Mouse (Mus musculus): ENCODE measurements around the gene Sppl2b. TPM values are rescaled to one million over a fixed set of nuclear protein-coding genes. Genes with fewer than 3 reads are reported as not detected.

The Sppl2b gene
- polyA plus RNA-seq, 1 experiment from 2014 or later, result 13.4 TPM

DNA sequence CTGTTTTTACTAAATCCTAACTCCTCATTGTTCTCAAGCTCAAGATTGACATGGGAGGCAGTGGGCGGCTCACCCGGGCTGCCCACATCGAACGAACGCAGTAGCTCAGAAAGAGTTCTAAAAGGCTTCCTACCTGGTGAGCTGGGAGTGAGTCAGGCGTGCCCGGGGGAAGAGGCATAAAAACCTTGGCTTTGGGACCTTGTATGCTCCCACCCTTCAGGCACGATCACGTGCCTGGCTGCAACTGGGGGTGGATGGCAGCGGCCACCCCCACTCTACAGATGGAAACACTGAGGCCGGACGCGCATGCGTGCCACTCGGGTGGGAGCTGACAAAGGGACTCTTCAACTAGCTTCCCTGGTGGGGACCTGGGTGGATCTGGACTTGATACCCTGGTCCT, 12.7 kb upstream of the Sppl2b start:
- Histone ChIP-seq H3K9ac (ENCODE audit: low read depth, low read length) (no peak overlapping the region), H3K4me1 (replicated peaks; ENCODE audit: control insufficient read depth, insufficient read depth, low read length) (no peaks in the 10 kb centered on the region), H3K4me2 (replicated peaks; ENCODE audit: low read depth) (no peak overlapping the region), H3K9me3 (ENCODE audit: control insufficient read depth) (no peaks in the 10 kb centered on the region), H3K4me3 (ENCODE audit: low read depth, low read length) (no peak overlapping the region), H3K27ac (ENCODE audit: low read depth, low read length) (no peak overlapping the region), H3K27me3 (replicated peaks; ENCODE audit: control insufficient read depth, insufficient read depth, low read length) (peaks cover 34% of the 10 kb centered on the region), H3K36me3 (ENCODE audit: control insufficient read depth, insufficient read depth) (no peaks in the 10 kb centered on the region)
- WGBS, result 81% methylated on average over 15 of the region's 15 CpGs
- no peak for ATAC-seq
- no peak for TF ChIP-seq CTCF (IDR thresholded peaks at IDR 0.05; ENCODE audit: low read depth)

DNA sequence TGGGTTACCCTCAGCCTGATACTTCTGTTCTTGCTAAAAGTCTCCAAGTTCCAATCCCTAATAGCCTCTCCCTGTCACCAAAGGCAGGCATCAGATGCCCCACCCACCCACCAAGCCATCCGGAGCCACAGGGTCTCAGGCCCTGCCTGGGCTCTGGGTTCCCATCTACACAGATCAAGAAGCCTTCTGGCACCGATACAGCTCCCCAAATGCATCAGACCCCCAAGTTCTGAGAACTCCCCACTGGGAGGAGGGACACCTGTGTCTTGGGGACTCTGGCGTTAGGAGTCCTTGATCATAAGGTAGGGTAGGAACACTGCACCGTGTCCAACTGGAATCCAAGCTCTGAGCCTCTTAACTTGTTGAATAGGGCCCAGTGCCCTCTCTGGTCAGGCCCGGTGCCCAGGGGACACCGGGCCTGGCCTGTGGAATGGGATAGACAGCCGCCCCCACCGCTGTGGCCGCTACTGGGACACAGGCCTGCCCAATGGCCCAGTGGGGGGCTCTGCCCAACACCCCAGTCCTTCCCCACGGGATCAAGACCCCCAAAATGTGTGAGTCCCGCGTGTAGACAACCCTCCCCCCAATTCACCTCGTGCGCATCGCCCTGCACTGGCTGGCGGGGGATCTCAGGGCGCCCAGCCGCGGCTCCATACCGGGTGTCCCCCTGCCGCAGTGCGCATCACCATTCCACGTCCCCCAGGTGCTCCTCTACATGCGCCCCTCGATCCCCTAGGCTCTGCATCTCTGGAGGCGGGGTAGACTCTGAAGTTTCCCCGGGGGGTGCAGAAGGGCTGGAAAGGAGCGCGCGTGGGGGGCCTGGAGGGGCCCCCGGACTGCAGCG, 11.8 kb upstream of the Sppl2b start:
- Histone ChIP-seq H3K9me3 (ENCODE audit: control insufficient read depth) (no peaks in the 10 kb centered on the region), H3K4me2 (replicated peaks; ENCODE audit: low read depth) (peak overlapping the region; percentile 71), H3K4me1 (replicated peaks; ENCODE audit: control insufficient read depth, insufficient read depth, low read length) (no peaks in the 10 kb centered on the region), H3K27me3 (replicated peaks; ENCODE audit: control insufficient read depth, insufficient read depth, low read length) (peaks cover 34% of the 10 kb centered on the region), H3K27ac (ENCODE audit: low read depth, low read length) (no peak overlapping the region), H3K4me3 (ENCODE audit: low read depth, low read length) (peak overlapping the region; percentile 40), H3K36me3 (ENCODE audit: control insufficient read depth, insufficient read depth) (no peaks in the 10 kb centered on the region), H3K9ac (ENCODE audit: low read depth, low read length) (no peak overlapping the region)
- TF ChIP-seq CTCF (IDR thresholded peaks at IDR 0.05; ENCODE audit: low read depth), result no peak
- 13% methylated on average over 32 of the region's 32 CpGs for WGBS
- ATAC-seq, result no peak

DNA sequence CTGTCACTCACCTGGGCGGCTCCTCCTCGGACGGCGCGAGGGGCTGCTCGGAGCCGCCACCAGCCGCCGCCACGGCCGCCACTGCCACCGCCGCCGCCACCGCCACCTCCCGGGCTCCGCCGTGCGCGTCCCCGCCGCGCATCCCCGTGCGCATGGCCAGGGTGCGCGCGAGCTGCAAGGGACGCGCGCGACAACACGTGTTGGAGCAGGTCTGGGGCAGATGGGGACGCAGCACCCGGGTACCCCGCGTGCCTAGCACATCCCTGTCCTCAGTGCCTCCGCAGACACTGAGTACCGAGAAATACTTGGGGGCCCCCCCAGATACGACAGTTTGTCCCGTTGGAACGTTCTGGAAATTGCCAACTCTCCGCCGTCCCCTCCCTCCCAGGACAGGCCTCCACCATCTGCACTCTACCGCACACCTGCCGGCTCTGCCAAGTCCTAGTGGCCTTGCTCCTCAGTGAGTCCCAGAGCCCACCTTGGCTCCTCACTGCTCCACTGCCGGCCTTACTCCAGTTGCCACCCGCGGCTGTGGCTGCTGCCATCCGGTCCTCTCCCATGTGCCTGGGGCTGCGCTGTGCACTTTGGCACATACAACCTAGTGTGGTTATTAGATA, 11.0 kb upstream of the Sppl2b start, which contains the start of gene Lingo3:
Lingo3 (minus strand) TSS at position 109 of the 617 bp plus-strand sequence.
- Histone ChIP-seq H3K4me1 (replicated peaks; ENCODE audit: control insufficient read depth, insufficient read depth, low read length) (no peaks in the 10 kb centered on the region), H3K27me3 (replicated peaks; ENCODE audit: control insufficient read depth, insufficient read depth, low read length) (peaks cover 34% of the 10 kb centered on the region), H3K9ac (ENCODE audit: low read depth, low read length) (no peak within 1 kb of the TSS), H3K36me3 (ENCODE audit: control insufficient read depth, insufficient read depth) (no peaks in the 10 kb centered on the region), H3K4me2 (replicated peaks; ENCODE audit: low read depth) (peak within 1 kb of the TSS; percentile 71), H3K27ac (ENCODE audit: low read depth, low read length) (no peak within 1 kb of the TSS), H3K4me3 (ENCODE audit: low read depth, low read length) (peak within 1 kb of the TSS; percentile 40), H3K9me3 (ENCODE audit: control insufficient read depth) (no peaks in the 10 kb centered on the region)
- no peak for TF ChIP-seq CTCF (IDR thresholded peaks at IDR 0.05; ENCODE audit: low read depth)
- 5% methylated on average over 41 of the region's 51 CpGs for WGBS
- ATAC-seq, result peak; percentile 32; the same call in 1 of the 2 replicates

DNA sequence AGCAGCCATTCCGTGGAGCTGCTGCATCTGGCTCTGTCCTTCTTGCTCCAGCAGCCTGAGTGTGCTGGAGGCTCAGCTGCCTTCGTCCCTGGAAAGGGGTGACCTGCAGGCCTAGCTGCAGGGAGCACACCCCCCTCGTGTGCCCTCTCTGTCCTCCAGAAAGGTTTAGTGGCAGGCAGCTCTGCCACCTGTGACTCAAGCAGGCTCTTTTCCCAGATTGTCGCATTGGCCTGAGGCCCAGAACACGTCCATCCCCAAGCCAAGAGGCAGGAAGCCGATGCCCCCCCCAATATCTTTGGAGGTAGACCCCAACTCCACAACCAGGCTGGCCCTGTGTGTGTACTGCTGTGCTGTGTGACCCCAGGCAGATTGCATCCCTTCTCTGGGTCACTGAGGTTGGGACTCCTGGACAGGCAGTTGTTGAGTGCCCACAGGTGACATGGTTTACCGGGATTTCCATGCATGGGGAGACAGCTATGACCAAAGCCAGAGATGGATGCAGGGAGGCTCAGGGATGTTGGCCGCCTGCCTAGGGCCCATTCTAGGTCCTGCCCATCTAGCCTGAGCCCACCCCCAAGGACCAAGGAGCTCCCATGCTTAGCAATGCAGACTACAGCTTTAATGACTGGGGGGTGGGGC, 9.9 kb upstream of the Sppl2b start:
- Histone ChIP-seq H3K36me3 (ENCODE audit: control insufficient read depth, insufficient read depth) (no peaks in the 10 kb centered on the region), H3K4me2 (replicated peaks; ENCODE audit: low read depth) (no peak overlapping the region), H3K9me3 (ENCODE audit: control insufficient read depth) (no peaks in the 10 kb centered on the region), H3K9ac (ENCODE audit: low read depth, low read length) (no peak overlapping the region), H3K27me3 (replicated peaks; ENCODE audit: control insufficient read depth, insufficient read depth, low read length) (peaks cover 34% of the 10 kb centered on the region), H3K27ac (ENCODE audit: low read depth, low read length) (no peak overlapping the region), H3K4me3 (ENCODE audit: low read depth, low read length) (no peak overlapping the region), H3K4me1 (replicated peaks; ENCODE audit: control insufficient read depth, insufficient read depth, low read length) (no peaks in the 10 kb centered on the region)
- no peak for TF ChIP-seq CTCF (IDR thresholded peaks at IDR 0.05; ENCODE audit: low read depth)
- 70% methylated on average over 8 of the region's 8 CpGs for WGBS
- ATAC-seq, result no peak

DNA sequence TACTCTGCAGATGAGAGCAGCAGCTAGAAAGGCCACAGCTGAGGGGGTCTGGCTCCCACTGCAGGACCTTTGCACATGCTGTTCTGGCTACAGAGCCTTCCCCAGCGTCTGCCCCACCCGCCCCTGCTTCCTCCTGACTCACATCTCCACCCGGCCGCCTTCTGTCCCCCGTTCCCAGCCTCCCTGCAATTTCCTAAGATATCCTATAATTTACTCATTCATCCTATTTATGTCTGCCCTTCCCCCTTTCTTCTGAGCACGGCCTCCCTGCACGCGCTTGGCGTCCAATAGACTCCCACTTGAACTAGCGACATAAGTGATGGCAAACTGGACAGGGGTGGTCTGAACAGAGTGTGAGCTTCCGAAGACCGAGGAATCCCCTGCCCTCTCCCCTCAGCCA, 9.3 kb upstream of the Sppl2b start:
- peaks cover 34% of the 10 kb centered on the region for H3K27me3 ChIP-seq (replicated peaks; ENCODE audit: control insufficient read depth, insufficient read depth, low read length)
- ATAC-seq, result no peak
- no peaks in the 10 kb centered on the region for H3K4me1 ChIP-seq (replicated peaks; ENCODE audit: control insufficient read depth, insufficient read depth, low read length)
- H3K4me2 ChIP-seq (replicated peaks; ENCODE audit: low read depth), result no peak overlapping the region
- TF ChIP-seq CTCF (IDR thresholded peaks at IDR 0.05; ENCODE audit: low read depth), result no peak
- 66% methylated on average over 12 of the region's 12 CpGs for WGBS
- H3K27ac ChIP-seq (ENCODE audit: low read depth, low read length), result no peak overlapping the region
- H3K4me3 ChIP-seq (ENCODE audit: low read depth, low read length), result no peak overlapping the region
- H3K36me3 ChIP-seq (ENCODE audit: control insufficient read depth, insufficient read depth), result no peaks in the 10 kb centered on the region
- no peak overlapping the region for H3K9ac ChIP-seq (ENCODE audit: low read depth, low read length)
- H3K9me3 ChIP-seq (ENCODE audit: control insufficient read depth), result no peaks in the 10 kb centered on the region

DNA sequence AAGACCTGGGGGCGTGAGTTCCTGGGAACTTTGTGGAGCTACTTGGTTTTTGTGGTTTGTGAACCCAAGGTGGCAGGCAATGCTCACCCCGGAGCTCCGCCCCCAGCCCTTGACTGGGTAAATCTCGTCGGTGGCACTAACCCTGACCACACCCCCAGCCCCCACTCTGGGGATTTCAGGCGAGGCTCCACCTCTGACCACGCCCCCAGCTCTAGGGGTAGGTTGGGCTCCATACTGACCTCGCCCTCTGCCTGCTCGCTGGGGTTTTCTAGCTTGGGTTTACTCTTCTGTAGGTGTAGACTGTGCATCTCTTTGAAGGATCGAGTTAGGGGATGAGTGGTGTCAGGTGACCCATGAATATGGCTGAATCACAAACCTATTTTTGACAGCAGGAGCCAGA, 6.5 kb upstream of the Sppl2b start:
- H3K4me2 ChIP-seq (replicated peaks; ENCODE audit: low read depth), result no peak overlapping the region

More for the DNA sequence above, 6.5 kb upstream of the Sppl2b start:
- Histone ChIP-seq H3K27ac (ENCODE audit: low read depth, low read length) (no peak overlapping the region), H3K9me3 (ENCODE audit: control insufficient read depth) (no peaks in the 10 kb centered on the region), H3K4me3 (ENCODE audit: low read depth, low read length) (no peak overlapping the region), H3K4me1 (replicated peaks; ENCODE audit: control insufficient read depth, insufficient read depth, low read length) (no peaks in the 10 kb centered on the region), H3K9ac (ENCODE audit: low read depth, low read length) (no peak overlapping the region), H3K36me3 (ENCODE audit: control insufficient read depth, insufficient read depth) (peaks cover 22% of the 10 kb centered on the region), H3K27me3 (replicated peaks; ENCODE audit: control insufficient read depth, insufficient read depth, low read length) (peaks cover 18% of the 10 kb centered on the region)
- no peak for TF ChIP-seq CTCF (IDR thresholded peaks at IDR 0.05; ENCODE audit: low read depth)
- no peak for ATAC-seq
- WGBS, result 9% methylated on average over 10 of the region's 10 CpGs
